Mouse (Mus musculus) brain, embryonic 14.5 days (tissue): ENCODE measurements around the gene Mcrip2.

ENCODE experiments used
- CTCF ChIP-seq: fragments of 200-500 bp; IDR thresholded peaks from 2 replicates; pipeline ENCODE4 v1.5.1; 2012; ENCODE audit warnings: inconsistent platforms, mild to moderate bottlenecking, moderate library complexity, borderline replicate concordance; ENCODE audit not compliant: insufficient read depth, insufficient read length; ENCODE audit errors: extremely low read depth
- POLR2A ChIP-seq: fragments of 200-500 bp; IDR thresholded peaks from 2 replicates; pipeline ENCODE4 v1.6.1; 2012; ENCODE audit warnings: mild to moderate bottlenecking, inconsistent platforms, borderline replicate concordance; ENCODE audit not compliant: poor library complexity, insufficient read depth, insufficient read length, severe bottlenecking; ENCODE audit errors: extremely low read depth

GRCm38 (mm10) chr17:25866172-25866571, 2.4 kb downstream of the Mcrip2 start:
- TF ChIP-seq CTCF (no peak), POLR2A (no peak)
